Mouse (Mus musculus) left cerebral cortex, postnatal 14 days (tissue): ENCODE measurements at regions not wholly inside any gene's neighbourhood (a gene's known extent, or its start where the extent isn't known, plus 50 kb on each side); places are given as distances from the start of the nearest gene placed in this dataset.

Experiments
- DNase-seq, 2 experiments: peaks; one replicate each; pipeline ENCODE4 v3.0.0; 2021 to 2022; ENCODE audit warnings: low spot score in 2 of 2, mixed read lengths in 1 of 2
- intact Hi-C: fragments of 180-260 bp; cut with DNase I; formaldehyde crosslinking; loops from one replicate; pipeline ENCODE4 v1.15.1; 2025

- intact Hi-C loops: no loop called here
- no peak for DNase-seq
Measured at GRCm38 (mm10) chr6:54754810-54755209, 61.9 kb upstream of the Znrf2 start.

DNA sequence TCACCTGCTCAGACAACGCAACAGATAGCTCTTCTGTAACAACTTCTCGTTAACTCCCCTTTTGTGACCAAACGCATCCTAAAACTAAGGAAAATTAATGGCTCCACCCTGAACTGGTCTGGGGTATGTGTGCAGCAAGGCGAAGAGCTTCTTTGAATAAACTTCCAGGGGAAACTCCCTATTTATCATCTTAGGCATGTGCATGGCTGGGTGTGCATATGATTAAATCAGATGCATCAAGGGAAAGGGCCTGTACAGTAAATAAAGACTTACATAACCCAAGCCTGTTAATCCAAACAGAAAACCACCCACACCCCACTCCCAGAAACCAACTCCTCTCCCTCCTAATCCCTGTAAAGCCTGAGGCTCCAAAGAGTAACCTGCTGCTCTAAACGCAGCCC, 59.2 kb upstream of the Znrf2 start:
- intact Hi-C loops: no loop called here

GRCm38 (mm10) chr6:54758112-54758511, 58.6 kb upstream of the Znrf2 start:
- intact Hi-C loops: no loop called here
- DNase-seq: peak; percentile 77 to 86

More for the DNA sequence above, 59.2 kb upstream of the Znrf2 start:
- no peak for DNase-seq

- intact Hi-C loops: no loop called here
- DNase-seq: no peak
Measured at GRCm38 (mm10) chr6:54759263-54759662, 57.5 kb upstream of the Znrf2 start.

DNA sequence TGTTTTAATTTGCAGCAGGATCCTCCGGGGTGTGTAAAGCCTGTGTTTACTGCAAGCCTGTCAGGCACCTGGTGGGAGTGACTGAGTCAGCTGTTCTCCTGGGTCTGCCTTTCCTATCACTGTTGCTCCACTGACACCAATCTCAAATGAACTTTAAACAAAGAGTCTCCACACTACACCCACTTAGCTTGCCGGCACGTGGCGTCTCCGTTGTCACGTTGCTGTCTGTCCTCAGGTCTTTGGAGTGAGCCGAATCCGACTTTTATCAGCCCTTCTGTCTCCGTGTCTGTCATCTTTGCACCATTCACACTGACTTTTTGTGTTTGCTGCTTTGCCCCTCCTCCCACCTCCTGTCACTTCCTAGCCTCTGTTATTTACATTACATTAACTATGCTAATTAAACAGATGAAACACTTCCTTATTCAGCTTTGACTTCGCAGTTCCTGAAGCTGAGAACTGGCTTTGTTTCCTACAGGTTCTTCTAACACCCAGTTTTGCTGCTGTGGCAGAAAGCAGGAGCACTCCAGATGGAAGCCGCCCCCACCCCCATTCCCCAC, 56.7 kb upstream of the Znrf2 start:
- peak; percentile 21 to 59 for DNase-seq
- intact Hi-C loops: no loop called here

DNA sequence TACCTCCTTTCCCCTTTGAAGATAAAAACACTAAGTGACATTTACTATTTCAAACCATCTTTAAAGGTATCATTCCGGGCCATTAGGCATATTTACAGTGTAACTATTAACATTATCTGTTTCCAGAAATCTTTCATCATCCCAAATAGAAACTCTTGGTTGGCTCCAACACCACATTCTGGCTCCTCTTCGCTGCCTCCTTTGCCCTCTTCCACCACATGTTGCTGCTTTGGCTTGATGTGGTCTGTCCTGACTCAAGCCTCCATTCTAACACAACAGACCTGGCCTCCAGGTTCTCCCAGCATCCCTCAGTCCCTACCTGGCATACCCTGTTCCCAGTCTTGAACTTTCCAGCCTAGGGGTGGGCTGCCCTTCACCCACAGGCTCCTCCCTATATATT, 56.2 kb upstream of the Znrf2 start:
- DNase-seq: no peak
- intact Hi-C loops: no loop called here

DNA sequence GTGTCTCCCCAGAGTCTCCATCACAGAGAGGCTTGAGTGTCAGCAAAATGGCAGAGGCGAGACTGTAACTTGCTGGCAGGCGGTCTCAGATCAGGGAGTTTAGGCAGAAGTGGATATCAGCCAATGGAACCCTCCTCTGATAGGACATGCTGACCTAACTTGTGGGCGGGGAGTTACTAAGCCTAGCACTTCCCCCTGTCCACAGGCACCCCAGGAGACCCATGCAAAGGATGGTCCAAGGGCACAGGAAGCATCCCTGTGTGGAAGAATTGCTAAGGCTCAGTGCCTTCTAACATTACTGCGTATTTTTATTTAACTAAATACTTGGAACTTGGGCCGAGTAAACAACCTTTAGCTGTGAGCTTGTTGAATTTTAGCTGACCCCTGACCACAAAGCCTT, 54.7 kb upstream of the Znrf2 start:
- intact Hi-C loops: no loop called here
- DNase-seq: no peak

DNA sequence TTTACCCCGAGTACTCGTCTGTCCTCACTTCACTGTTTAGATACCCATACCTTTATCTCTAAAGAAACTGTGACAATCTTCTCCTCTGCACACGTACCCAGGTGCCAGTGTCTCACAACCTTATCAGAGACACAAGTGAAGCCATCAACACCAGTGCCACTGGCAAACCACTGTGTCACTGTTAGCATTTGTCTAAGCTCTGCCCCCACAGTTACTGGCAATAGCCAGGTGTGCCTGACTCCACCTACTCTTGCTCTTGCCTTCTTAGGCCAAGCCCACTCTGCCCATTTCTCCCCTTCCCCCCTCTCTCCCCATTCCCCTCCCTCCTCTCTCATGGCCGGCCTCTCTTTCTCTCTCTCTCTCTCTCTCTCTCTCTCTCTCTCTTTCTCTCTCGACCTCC, 54.2 kb upstream of the Znrf2 start:
- intact Hi-C loops: no loop called here
- DNase-seq: no peak

- DNase-seq: no peak
- intact Hi-C loops: no loop called here
Measured at GRCm38 (mm10) chr6:54763669-54764068, 53.0 kb upstream of the Znrf2 start.

GRCm38 (mm10) chr6:54765715-54766114, 51.0 kb upstream of the Znrf2 start:
- no peak for DNase-seq
- intact Hi-C loops: no loop called here

GRCm38 (mm10) chr6:54766485-54767112, 50.1 kb upstream of the Znrf2 start:
- DNase-seq: no peak
- intact Hi-C loops: no loop called here
